Comparison of ENCODE assay signal across 11 mouse cellular contexts in genomic region chr4:58330864-58331638, GRCm38 (mm10). TPM values are rescaled to one million over a fixed set of nuclear protein-coding genes. Genes with fewer than 3 reads are reported as not detected.
A peak's percentile ranks its signal among the peaks of the same experiment; 100 is the strongest.
DNase-seq lines count a peak whose midpoint lies in the region; ATAC-seq and TF ChIP-seq lines count a peak whose summit lies in the region.
"Had no signal": no experiment of that assay in that cellular context is flagged by ENCODE, and none has a peak within 500 bp of the region (broad histone marks: within the 10 kb centered on the region; RNA-seq: fewer than 3 reads in every experiment).

No protein-coding gene starts in this region.

- H3K4me3 ChIP-seq in liver, postnatal 0 days (ENCODE audit: low read depth, low read length) = no peak overlapping the region
- no peak overlapping the region for H3K4me3 ChIP-seq in forebrain, embryonic 12.5 days (replicated peaks)
- H3K4me3 ChIP-seq: embryonic facial prominence, embryonic 15.5 days had no signal

- peak; percentile 72; the same call in 1 of the 2 replicates for ATAC-seq in liver, postnatal 0 days
- peak; percentile 92 for ATAC-seq in megakaryocyte progenitor cell, adult 5-6 weeks (replicated peaks; ENCODE audit: poor library complexity)
- ATAC-seq in activated CD4-positive, CD25-positive, alpha-beta regulatory T cell, adult 4 months = no peak
- ATAC-seq in forebrain, embryonic 12.5 days (ENCODE audit: low FRiP score) = no peak

- H3K4me2 ChIP-seq in liver, postnatal 0 days (ENCODE audit: low read depth, low read length) = no peak overlapping the region
- H3K4me2 ChIP-seq in forebrain, embryonic 12.5 days = no peak overlapping the region
- H3K4me2 ChIP-seq: embryonic facial prominence, embryonic 15.5 days had no signal

- H3K27me3 ChIP-seq in liver, postnatal 0 days (ENCODE audit: insufficient read depth, low read length) = no peaks in the 10 kb centered on the region
- 0 out of 2 replicates have a peak, but pooled peaks cover 3% of the 10 kb centered on the region for H3K27me3 ChIP-seq in forebrain, embryonic 12.5 days
- H3K27me3 ChIP-seq: embryonic facial prominence, embryonic 15.5 days had no signal

- TF ChIP-seq CTCF in liver, postnatal 0 days (IDR thresholded peaks at IDR 0.05; ENCODE audit: low read depth) = no peak

- H3K36me3 ChIP-seq in liver, postnatal 0 days (replicated peaks; ENCODE audit: insufficient read depth, low read length) = no peaks in the 10 kb centered on the region
- H3K36me3 ChIP-seq in forebrain, embryonic 12.5 days (replicated peaks) = no peaks in the 10 kb centered on the region
- H3K36me3 ChIP-seq: embryonic facial prominence, embryonic 15.5 days; G1E had no signal

- no peak overlapping the region for H3K9ac ChIP-seq in liver, postnatal 0 days (replicated peaks)
- H3K9ac ChIP-seq in forebrain, embryonic 12.5 days = no peak overlapping the region
- H3K9ac ChIP-seq: embryonic facial prominence, embryonic 15.5 days had no signal

- WGBS in liver, postnatal 0 days (ENCODE audit: insufficient replicate concordance) = 65% methylated on average over 10 of the region's 10 CpGs
- WGBS in forebrain, embryonic 12.5 days = 88% methylated on average over 10 of the region's 10 CpGs

- no peaks in the 10 kb centered on the region for H3K4me1 ChIP-seq in liver, postnatal 0 days (ENCODE audit: insufficient read depth)
- H3K4me1 ChIP-seq in forebrain, embryonic 12.5 days = peaks cover 7% of the 10 kb centered on the region; the same call in 1 of the 2 replicates

- TF ChIP-seq EP300 in liver, postnatal 0 days (IDR thresholded peaks at IDR 0.05; ENCODE audit: low read depth) = peak; percentile 66

- peak; percentile 14 for DNase-seq in adrenal gland, adult 2 months
- DNase-seq in adrenal gland, adult 18-20 months (ENCODE audit: low spot score in 2 of 2) = no peak
- no peak for DNase-seq in liver, postnatal 0 days
- no peak for DNase-seq in liver
- DNase-seq in gonadal fat pad, adult 2 months (ENCODE audit: low read depth) = peak; percentile 36
- DNase-seq: kidney, postnatal 10 days had no signal

- H3K27ac ChIP-seq in liver, postnatal 0 days (ENCODE audit: low read depth) = no peak overlapping the region
- H3K27ac ChIP-seq in forebrain, embryonic 12.5 days = no peak overlapping the region
- H3K27ac ChIP-seq: embryonic facial prominence, embryonic 15.5 days had no signal

- H3K9me3 ChIP-seq in liver, postnatal 0 days (ENCODE audit: low read length) = no peaks in the 10 kb centered on the region
- no peaks in the 10 kb centered on the region for H3K9me3 ChIP-seq in forebrain, embryonic 12.5 days
- H3K9me3 ChIP-seq: embryonic facial prominence, embryonic 15.5 days had no signal

RNA-seq across cellular contexts. Expression of gene Musk, which starts 45.3 kb away (rescaled TPM):
- total RNA-seq in adrenal gland, adult 2 months (2021) = under 1 TPM; 0.32 to 0.83 TPM
- 0.04 and 0.16 TPM in 2 replicates for polyA plus RNA-seq in adrenal gland, adult 2 months (2012; rRNA removed)
- under 1 TPM; 0.46 to 0.80 TPM for total RNA-seq in adrenal gland, adult 18-20 months (2021)
- polyA plus RNA-seq in liver, postnatal 0 days (2015; fragmentation: Nextera tagmentation; extraction: Ambion mirVana) = 0.08 TPM in 2 replicates
- polyA plus RNA-seq in gonadal fat pad, adult 2 months (2012; rRNA removed) = 0.96 and 1.0 TPM in 2 replicates
- total RNA-seq in megakaryocyte progenitor cell, adult 5-6 weeks (2015) = not detected in 2 replicates
- total RNA-seq in megakaryocyte progenitor cell, adult 5-6 weeks (2017) = 0.46 TPM in 1 of 2 replicates, not detected in the other
- polyA plus RNA-seq in activated CD4-positive, CD25-positive, alpha-beta regulatory T cell, adult 4 months (2017; shearing (Covaris generic)) = not detected
- polyA plus RNA-seq in forebrain, embryonic 12.5 days (2016; fragmentation: Nextera tagmentation; extraction: Ambion mirVana) = 0.06 TPM in 1 of 2 replicates, not detected in the other
- total RNA-seq: G1E had no signal
- polyA plus RNA-seq: G1E had no signal

Comparison
In these comparisons a context has a peak if more than half of its experiments do, and no peak if none do; other contexts are left out.
1. DNase-seq: peak in adrenal gland, adult 2 months (single experiment) and gonadal fat pad, adult 2 months (single experiment); none in adrenal gland, adult 18-20 months (0 of 2), liver, postnatal 0 days (single experiment) and liver (single experiment).
2. ATAC-seq: peak in liver, postnatal 0 days (single experiment) and megakaryocyte progenitor cell, adult 5-6 weeks (single experiment); none in activated CD4-positive, CD25-positive, alpha-beta regulatory T cell, adult 4 months (single experiment) and forebrain, embryonic 12.5 days (single experiment).